In the genomic region with DNA sequence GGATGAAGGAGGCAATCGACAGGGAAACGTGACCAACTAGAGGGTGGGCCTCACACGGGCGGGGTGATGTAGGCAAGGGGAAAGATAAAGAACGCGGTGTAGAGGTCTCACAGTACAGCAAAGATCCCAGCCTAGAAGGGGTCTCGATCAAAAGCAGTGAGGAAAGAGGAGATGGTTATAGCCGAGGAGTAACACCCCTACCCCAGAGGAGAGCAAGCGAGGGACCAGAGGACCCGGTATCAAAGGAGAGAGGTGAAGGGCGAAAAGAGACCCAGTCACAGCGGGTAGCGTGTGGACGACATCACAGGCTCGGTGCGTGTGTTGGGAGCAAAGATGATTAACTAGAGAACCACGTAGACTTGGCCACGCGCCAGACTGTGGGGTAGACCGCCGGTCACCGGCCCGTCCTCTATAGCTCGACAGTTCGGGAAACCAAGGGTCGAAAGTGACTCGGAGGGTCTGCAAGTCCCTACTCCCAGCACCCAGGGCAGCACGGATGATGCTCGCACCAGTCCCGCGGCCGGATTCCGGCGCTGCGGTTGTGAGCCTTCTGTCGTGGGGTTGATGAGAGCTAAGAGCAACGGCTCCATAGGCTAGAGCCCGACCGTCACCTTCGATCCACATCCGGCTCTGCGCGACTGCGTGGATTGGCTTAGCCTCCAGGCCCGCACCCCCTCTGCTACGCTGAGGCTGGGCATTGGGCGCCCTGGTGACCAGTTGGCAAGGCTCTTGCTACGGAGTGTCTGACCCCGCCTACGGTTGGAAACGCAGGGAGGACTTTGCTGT, we compare ENCODE assay signal across 8 mouse cellular contexts. TPM values are rescaled to one million over a fixed set of nuclear protein-coding genes. Genes with fewer than 3 reads are reported as not detected.
DNase-seq lines count a peak whose midpoint lies in the region; ATAC-seq lines count a peak whose summit lies in the region.

No protein-coding gene starts in this region.

- no peaks in the 10 kb centered on the region for H3K9me3 ChIP-seq in embryonic facial prominence, embryonic 11.5 days (replicated peaks; ENCODE audit: control insufficient read depth, low read length)
- no peaks in the 10 kb centered on the region for H3K9me3 ChIP-seq in intestine, embryonic 15.5 days
- H3K9me3 ChIP-seq in megakaryocyte, embryonic 14.5 days, result peaks cover 18% of the 10 kb centered on the region

- 20% methylated on average over 51 of the region's 51 CpGs for WGBS in embryonic facial prominence, embryonic 11.5 days
- WGBS in intestine, embryonic 15.5 days, result 14% methylated on average over 51 of the region's 51 CpGs

- H3K4me1 ChIP-seq in embryonic facial prominence, embryonic 11.5 days (ENCODE audit: control insufficient read depth, insufficient read depth, low read length), result no peaks in the 10 kb centered on the region
- H3K4me1 ChIP-seq in intestine, embryonic 15.5 days (replicated peaks), result no peaks in the 10 kb centered on the region
- peaks cover 8% of the 10 kb centered on the region; the same call in 1 of the 2 replicates for H3K4me1 ChIP-seq in megakaryocyte, embryonic 14.5 days

- no peaks in the 10 kb centered on the region for H3K36me3 ChIP-seq in embryonic facial prominence, embryonic 11.5 days (replicated peaks; ENCODE audit: control insufficient read depth, insufficient read depth, low read depth, low read length)
- no peaks in the 10 kb centered on the region for H3K36me3 ChIP-seq in intestine, embryonic 15.5 days
- H3K36me3 ChIP-seq in megakaryocyte, embryonic 14.5 days (replicated peaks; ENCODE audit: low read length), result no peaks in the 10 kb centered on the region

- peak overlapping the region; percentile 39 for H3K4me3 ChIP-seq in embryonic facial prominence, embryonic 11.5 days (ENCODE audit: low read depth, low read length)
- H3K4me3 ChIP-seq in intestine, embryonic 15.5 days (replicated peaks), result peak overlapping the region; percentile 52
- H3K4me3 ChIP-seq in megakaryocyte, embryonic 14.5 days (replicated peaks), result peak overlapping the region; percentile 81

- DNase-seq in adrenal gland, adult 8-10 months, result peak; percentile 89
- DNase-seq in embryonic facial prominence, embryonic 11.5 days (ENCODE audit: low spot score), result peak; percentile 83
- DNase-seq in gonadal fat pad, adult 2 months (ENCODE audit: low read depth), result peak; percentile 19
- DNase-seq in left cerebral cortex, postnatal 10 days (ENCODE audit: extremely low spot score in 1 of 2, low spot score in 2 of 2), result peak; percentile 83 to 92
- peak; percentile 90 for DNase-seq in right cerebral cortex, adult 18-20 months
- peak; percentile 87 for DNase-seq in urinary bladder, postnatal 14 days (ENCODE audit: low spot score)

- peak overlapping the region; percentile 62 for H3K9ac ChIP-seq in embryonic facial prominence, embryonic 11.5 days (replicated peaks; ENCODE audit: low read length)
- H3K9ac ChIP-seq in intestine, embryonic 15.5 days, result peak overlapping the region; percentile 52

- H3K27ac ChIP-seq in embryonic facial prominence, embryonic 11.5 days (replicated peaks; ENCODE audit: low read depth, low read length), result no peak overlapping the region
- peak overlapping the region; percentile 54; the same call in 1 of the 2 replicates for H3K27ac ChIP-seq in intestine, embryonic 15.5 days

- H3K27me3 ChIP-seq in embryonic facial prominence, embryonic 11.5 days (ENCODE audit: control insufficient read depth, insufficient read depth, low read length), result no peaks in the 10 kb centered on the region
- H3K27me3 ChIP-seq in intestine, embryonic 15.5 days (replicated peaks), result no peaks in the 10 kb centered on the region
- H3K27me3 ChIP-seq in megakaryocyte, embryonic 14.5 days (replicated peaks), result peaks cover 24% of the 10 kb centered on the region

- intact Hi-C loops in left cerebral cortex, postnatal 10 days (cut with DNase I), result no loop called here

- ATAC-seq in embryonic facial prominence, embryonic 11.5 days (replicated peaks; ENCODE audit: insufficient number of reproducible peaks, low FRiP score, low TSS enrichment, low read depth), result peak; percentile 99
- ATAC-seq in intestine, embryonic 15.5 days, result peak; percentile 100

- H3K4me2 ChIP-seq in embryonic facial prominence, embryonic 11.5 days (ENCODE audit: low read depth, low read length), result peak overlapping the region; percentile 64
- peak overlapping the region; percentile 80 for H3K4me2 ChIP-seq in intestine, embryonic 15.5 days (replicated peaks)

RNA-seq across cellular contexts. Expression of gene Fpr3, which starts 22.2 kb away (rescaled TPM):
- total RNA-seq in adrenal gland, adult 8-10 months (2022), result not detected
- polyA plus RNA-seq in embryonic facial prominence, embryonic 11.5 days (2014; fragmentation: Nextera tagmentation; extraction: Ambion mirVana), result not detected in 2 replicates
- polyA plus RNA-seq in gonadal fat pad, adult 2 months (2012; rRNA removed), result not detected in 2 replicates
- polyA plus RNA-seq in intestine, embryonic 15.5 days (2015; fragmentation: Nextera tagmentation; extraction: Ambion mirVana), result not detected in 2 replicates
- total RNA-seq in left cerebral cortex, postnatal 10 days (2021), result not detected
- not detected in 2 replicates for polyA plus RNA-seq in megakaryocyte, embryonic 14.5 days (2012; ENCODE audit: insufficient read depth, low replicate concordance)

RNA-seq across cellular contexts. Expression of gene Fpr2, which starts 22.2 kb away (rescaled TPM):
- total RNA-seq in adrenal gland, adult 8-10 months (2022), result under 1 TPM in 1 of 4 experiments, not detected in 3; 0.56 TPM
- polyA plus RNA-seq in embryonic facial prominence, embryonic 11.5 days (2014; fragmentation: Nextera tagmentation; extraction: Ambion mirVana), result not detected in 2 replicates
- polyA plus RNA-seq in gonadal fat pad, adult 2 months (2012; rRNA removed), result 0.23 and 0.34 TPM in 2 replicates
- polyA plus RNA-seq in intestine, embryonic 15.5 days (2015; fragmentation: Nextera tagmentation; extraction: Ambion mirVana), result 0.33 and 0.53 TPM in 2 replicates
- not detected for total RNA-seq in left cerebral cortex, postnatal 10 days (2021)
- 1.1 TPM in 1 of 2 replicates, not detected in the other for polyA plus RNA-seq in megakaryocyte, embryonic 14.5 days (2012; ENCODE audit: insufficient read depth, low replicate concordance)

RNA-seq across cellular contexts. Expression of gene Fpr1, which starts 26.1 kb away (rescaled TPM):
- total RNA-seq in adrenal gland, adult 8-10 months (2022), result under 1 TPM in 1 of 4 experiments, not detected in 3; 0.17 TPM
- polyA plus RNA-seq in embryonic facial prominence, embryonic 11.5 days (2014; fragmentation: Nextera tagmentation; extraction: Ambion mirVana), result 0.15 TPM in 1 of 2 replicates, not detected in the other
- polyA plus RNA-seq in gonadal fat pad, adult 2 months (2012; rRNA removed), result 0.41 and 0.69 TPM in 2 replicates
- 0.28 and 0.40 TPM in 2 replicates for polyA plus RNA-seq in intestine, embryonic 15.5 days (2015; fragmentation: Nextera tagmentation; extraction: Ambion mirVana)
- not detected for total RNA-seq in left cerebral cortex, postnatal 10 days (2021)
- 0.76 TPM in 1 of 2 replicates, not detected in the other for polyA plus RNA-seq in megakaryocyte, embryonic 14.5 days (2012; ENCODE audit: insufficient read depth, low replicate concordance)

RNA-seq across cellular contexts. Expression of gene Has1, which starts 54.8 kb away (rescaled TPM):
- total RNA-seq in adrenal gland, adult 8-10 months (2022), result under 1 TPM in 2 of 4 experiments, not detected in 2; 0.23 to 0.24 TPM
- 0.70 and 0.74 TPM in 2 replicates for polyA plus RNA-seq in embryonic facial prominence, embryonic 11.5 days (2014; fragmentation: Nextera tagmentation; extraction: Ambion mirVana)
- polyA plus RNA-seq in gonadal fat pad, adult 2 months (2012; rRNA removed), result 0.32 and 0.92 TPM in 2 replicates
- polyA plus RNA-seq in intestine, embryonic 15.5 days (2015; fragmentation: Nextera tagmentation; extraction: Ambion mirVana), result 0.57 and 0.83 TPM in 2 replicates
- under 1 TPM; 0.20 to 0.64 TPM for total RNA-seq in left cerebral cortex, postnatal 10 days (2021)
- polyA plus RNA-seq in megakaryocyte, embryonic 14.5 days (2012; ENCODE audit: insufficient read depth, low replicate concordance), result not detected in 2 replicates

Comparison
In these comparisons a context has a peak if more than half of its experiments do, and no peak if none do; other contexts are left out.
1. DNase-seq: peak in every context shown above with its lines; median percentile 90 in right cerebral cortex, adult 18-20 months; 89 in adrenal gland, adult 8-10 months; 88 in left cerebral cortex, postnatal 10 days; 87 in urinary bladder, postnatal 14 days; 83 in embryonic facial prominence, embryonic 11.5 days; 19 in gonadal fat pad, adult 2 months.